Mouse (Mus musculus) embryonic fibroblast, embryonic 13.5 days (primary cell): ENCODE measurements at regions not wholly inside any gene's neighbourhood (a gene's known extent, or its start where the extent isn't known, plus 50 kb on each side); places are given as distances from the start of the nearest gene placed in this dataset.

ENCODE experiments used
- CTCF ChIP-seq: IDR thresholded peaks from 2 replicates; pipeline ENCODE4 v1.5.1; 2011; ENCODE audit warnings: mild to moderate bottlenecking, control low read depth, low read length, moderate library complexity, borderline replicate concordance; ENCODE audit not compliant: insufficient read depth
- POLR2A ChIP-seq: IDR thresholded peaks from 2 replicates; pipeline ENCODE4 v1.6.1; 2011; ENCODE audit warnings: low read depth, mild to moderate bottlenecking, control low read depth, low read length, moderate library complexity

DNA sequence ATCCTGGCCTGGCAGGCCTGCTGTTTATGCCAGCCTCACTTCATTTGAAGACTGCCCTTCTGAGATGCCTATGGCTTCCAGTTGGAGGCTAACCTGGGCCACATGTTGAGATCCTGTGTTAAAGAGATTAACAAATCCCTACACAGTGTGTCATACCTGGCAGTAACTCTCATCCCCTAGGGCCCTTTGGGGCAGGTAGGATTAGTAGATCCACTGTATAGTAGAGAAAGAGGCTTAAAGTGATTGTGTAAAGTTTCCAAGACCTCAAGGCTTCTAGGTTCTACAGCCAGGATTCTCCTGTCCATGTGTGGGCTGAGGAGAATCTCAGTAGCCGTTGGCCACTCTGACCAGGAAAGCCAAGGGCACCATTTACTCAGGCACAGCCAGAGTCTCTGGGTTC, 231.4 kb downstream of the Foxo1 start:
- TF ChIP-seq POLR2A (no peak), CTCF (no peak)
